Mouse (Mus musculus): ENCODE data around the gene Stat3.

Stat3 gene

DNA sequence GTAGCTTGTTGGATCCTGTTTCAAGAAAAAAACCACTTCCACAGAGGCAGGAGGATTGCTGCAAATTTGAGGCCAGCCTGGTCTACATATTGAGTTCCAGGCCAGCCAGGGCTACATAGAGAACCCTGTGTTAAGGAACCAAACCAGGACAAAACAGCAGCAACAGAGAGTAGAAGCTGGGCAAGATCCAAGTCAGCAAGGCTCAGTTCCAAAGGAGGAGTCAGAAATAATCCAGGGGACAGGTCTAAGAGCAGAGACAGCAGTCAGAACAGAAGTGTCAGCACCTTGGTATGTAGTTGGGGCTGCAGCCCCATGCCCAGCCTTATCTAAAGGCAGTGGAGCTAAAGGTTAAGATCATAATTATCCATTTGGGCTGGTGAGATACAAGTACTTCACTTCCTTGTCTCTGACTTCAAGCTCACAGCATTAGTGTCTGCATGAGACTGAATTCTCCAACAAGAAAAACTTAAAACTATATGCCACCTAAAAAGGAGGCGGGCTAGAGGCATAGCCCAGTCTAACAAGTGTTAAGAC lies 14.9 kb downstream of the Stat3 start:
- no peak for DNase-seq (ENCODE audit: low read depth, low spot score)

DNA sequence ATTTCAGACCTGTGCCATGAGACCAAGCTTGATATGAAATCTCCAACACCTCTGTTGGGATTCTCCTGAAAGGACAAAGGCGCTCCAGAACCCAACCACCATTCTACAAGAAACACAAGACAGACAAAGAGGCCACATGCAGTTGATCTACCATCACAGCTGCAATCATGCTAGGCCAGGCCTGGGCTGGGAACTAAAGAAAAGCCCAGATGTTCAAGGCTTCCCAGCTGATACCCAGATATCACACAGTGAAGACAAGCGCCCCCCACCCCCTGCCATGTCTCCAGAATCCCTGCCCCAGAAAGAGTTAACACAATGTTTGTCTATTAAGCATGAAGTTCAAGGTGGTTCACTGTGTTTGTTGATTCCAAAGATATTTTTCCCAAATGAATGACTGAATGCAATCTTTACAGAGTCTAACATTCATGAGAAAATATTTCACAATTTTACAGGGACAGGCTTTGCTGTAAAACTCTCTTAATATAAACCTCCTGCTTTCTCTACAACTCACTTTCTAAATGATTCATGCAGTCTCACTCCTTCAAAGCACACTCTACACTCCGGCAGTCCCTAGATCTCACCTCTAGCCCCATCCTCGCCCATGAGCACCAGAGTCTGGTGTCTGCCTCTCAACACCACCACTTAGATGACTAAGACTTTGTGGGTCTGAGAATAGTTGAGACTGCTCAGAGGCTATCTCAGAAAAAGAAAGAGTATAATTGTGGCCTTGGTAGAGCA lies 18.3 kb downstream of the Stat3 start:
- DNase-seq (ENCODE audit: low read depth, low spot score) = no peak

DNA sequence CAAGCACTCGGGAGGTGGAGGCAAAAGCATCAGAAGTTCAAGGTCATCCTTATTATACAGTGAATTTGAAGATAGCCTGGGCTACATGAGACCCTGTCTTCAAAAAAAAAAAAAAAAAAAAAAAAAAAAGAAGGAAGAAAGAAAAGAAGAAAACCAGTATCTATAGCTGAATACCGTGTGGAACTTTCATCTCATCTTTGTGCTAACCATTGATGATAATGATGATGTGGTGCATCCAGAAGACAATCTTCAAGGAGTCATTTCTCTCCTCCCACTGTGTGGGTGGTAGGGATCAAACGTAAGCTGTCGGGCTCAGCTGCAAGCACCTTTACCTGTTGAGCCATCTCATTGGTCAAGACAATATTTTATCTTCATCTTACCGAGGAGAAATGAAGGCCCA lies 21.3 kb downstream of the Stat3 start:
- DNase-seq (ENCODE audit: low read depth, low spot score) = no peak

DNA sequence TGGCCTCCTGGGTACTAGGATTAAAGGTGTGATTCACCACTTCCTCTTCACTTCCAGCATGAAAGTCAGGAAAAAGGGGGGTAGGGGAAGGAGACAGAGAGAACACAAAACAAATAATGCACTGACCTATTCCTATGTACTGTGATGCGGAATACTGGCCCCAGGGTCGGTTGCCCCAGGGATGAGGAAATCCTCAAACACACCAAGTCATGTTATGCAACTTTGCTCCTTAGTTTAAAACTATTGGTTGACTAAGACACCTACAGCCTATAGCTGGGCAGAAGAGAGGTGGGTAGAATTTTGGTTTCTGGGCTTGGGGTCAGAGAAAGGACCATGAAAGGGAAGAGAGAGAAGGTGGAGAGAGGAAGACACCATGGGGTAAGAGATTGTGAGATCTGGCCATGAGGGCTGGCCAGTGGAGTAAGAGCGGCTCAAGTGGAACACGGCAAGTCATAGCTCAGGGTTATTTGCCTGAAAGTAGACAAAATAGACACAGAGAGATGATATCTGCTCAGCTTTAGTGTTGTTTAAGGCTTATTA lies 22.8 kb downstream of the Stat3 start:
- DNase-seq (ENCODE audit: low read depth, low spot score) = no peak

DNA sequence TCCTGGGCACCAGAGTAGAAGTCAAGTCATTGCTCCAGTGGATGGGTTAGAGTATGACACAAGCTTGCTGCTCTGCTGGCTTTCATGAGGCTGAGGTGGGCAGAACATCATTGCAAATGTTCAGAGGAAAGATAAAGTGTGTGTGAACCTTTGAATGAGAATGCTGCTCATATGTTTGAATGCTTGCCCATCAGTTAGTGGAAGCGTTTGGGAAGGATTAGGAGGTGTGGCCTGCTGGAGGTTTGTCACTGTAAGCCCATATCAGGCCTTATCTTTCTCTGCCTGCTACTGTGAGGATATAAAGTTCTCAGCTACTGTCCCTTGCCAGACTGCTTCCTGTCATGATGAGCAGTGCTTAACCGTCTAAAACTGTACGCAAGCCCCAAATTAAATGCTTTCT lies 24.3 kb downstream of the Stat3 start:
- DNase-seq (ENCODE audit: low read depth, low spot score) = no peak

DNA sequence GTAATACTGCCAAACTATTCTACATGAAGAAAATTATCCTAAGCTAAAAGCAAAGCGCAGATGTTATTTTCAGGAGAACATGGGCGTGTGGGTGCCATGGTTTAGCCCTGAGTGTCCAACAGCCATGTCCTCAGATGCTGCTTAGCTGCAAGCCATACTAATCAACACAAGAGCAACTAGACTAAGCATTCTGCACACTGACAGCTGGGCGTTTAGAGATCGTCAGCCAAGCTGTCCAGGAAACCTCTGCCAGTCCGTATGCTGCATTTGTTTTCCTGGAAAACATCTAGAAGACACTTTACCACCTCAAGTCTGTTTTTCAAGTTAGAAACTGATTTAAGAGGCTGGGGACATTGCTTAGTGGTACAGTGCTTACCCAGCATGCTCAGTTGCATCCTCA lies 24.9 kb downstream of the Stat3 start:
- no peak for DNase-seq (ENCODE audit: low read depth, low spot score)

DNA sequence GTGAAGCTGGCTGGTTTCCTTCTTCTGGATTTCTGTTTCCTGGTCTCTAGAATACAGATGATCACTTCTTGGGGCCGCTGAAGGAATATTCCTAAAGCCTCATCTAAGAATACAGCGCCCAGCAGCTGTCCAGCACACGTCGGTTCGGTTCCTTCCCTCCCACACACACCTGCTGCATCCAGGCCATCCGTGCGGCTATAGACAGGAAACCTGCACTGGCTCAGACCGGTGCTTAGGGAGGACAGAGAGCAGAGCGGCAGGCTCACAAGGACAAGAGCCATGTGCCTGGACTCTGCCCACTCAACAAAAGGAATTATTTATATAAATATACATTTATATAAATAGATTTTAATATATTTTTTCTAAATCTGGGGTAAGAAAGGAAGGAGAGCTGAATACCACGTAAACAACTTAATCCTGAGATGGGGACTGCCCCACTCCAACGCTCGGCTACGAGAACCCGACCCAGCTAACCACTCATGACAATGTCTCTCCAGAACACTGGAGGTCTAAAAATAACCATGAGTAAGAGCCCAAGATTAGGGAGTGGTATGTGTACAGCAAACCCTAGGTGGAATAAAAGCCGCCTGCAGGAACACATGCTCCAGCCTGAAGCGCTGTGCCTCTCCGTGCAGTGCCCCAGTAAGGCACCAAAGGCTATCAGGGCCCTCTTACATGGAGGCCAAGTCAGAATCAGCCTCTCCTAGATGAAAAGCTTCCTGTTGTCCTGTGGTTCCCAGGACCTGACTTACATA lies 26.8 kb downstream of the Stat3 start:
- no peak for DNase-seq (ENCODE audit: low read depth, low spot score)

DNA sequence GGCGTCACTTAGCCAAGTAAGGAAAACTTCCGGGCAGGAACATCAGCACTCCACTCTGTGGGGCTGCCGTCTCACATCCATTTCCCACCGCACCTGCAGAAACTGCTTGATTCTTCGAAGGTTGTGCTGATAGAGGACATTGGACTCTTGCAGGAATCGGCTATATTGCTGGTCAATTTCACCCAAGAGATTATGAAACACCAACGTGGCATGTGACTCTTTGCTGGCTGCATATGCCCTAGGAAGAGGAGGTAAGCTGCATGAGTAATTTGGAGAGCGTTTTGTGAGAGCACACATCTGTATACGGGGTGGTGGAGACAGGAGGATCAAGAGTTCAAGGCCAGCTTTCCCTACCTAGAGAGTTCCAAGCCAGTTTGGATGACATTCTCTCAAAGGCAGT lies 30.8 kb downstream of the Stat3 start:
- DNase-seq (ENCODE audit: low read depth, low spot score) = no peak

DNA sequence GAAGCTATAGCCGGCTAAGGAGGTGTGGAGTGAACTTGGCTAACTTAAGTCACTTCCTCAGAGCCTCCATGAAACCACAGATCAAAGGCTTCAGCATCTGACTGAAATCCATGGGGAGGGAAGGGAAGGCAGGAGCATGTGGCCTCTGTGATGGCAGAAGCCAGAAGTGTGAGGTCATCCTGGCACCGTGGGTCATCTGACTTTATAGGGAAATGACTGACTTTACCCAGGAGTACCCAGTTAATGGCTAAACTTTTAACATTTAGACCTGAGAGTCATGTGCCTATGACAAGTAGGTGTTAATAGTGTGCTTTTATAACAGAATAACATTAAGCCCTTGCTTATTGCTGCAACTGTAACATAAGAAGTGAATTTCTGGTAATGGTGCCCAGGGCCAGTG lies 31.2 kb downstream of the Stat3 start:
- DNase-seq (ENCODE audit: low read depth, low spot score) = no peak

DNA sequence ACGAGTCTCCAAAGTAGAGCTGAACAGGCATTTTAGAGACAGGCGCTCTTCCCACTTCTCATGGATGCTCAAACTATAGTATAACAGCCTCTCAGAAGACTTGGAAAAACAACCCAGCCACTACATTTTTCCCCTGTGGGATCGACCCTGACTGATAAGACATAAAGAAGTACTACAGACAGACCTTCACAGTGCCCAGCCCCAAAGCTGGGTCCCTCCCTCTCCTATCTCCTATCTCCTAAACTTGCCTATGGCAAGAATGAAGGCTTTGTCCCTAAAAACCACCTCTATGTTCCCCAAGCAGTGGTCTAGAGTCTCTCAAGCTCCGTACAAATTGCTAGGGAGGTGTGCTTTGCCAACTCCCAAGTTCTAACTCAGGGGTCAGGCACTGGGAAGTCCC lies 32.5 kb downstream of the Stat3 start:
- DNase-seq (ENCODE audit: low read depth, low spot score) = no peak

DNA sequence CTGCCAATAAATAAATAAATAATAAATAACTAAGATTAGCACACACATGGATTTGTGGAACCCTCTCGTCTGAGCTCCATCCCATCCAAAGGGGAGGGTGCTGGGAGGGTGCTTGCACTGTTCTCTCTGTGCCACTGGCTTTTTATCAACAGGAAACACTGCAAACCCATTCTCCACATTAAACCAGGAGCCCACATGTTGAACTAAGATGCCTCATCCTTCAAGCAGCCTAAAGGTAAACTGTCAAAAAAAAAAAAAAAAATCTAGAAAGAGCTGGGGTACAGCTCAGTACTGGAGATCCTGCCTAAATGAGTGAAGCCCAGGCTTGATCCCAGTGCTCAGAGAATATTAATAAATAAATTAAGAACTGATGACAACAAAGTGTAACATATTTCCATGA lies 33.4 kb downstream of the Stat3 start:
- DNase-seq (ENCODE audit: low read depth, low spot score) = no peak

DNA sequence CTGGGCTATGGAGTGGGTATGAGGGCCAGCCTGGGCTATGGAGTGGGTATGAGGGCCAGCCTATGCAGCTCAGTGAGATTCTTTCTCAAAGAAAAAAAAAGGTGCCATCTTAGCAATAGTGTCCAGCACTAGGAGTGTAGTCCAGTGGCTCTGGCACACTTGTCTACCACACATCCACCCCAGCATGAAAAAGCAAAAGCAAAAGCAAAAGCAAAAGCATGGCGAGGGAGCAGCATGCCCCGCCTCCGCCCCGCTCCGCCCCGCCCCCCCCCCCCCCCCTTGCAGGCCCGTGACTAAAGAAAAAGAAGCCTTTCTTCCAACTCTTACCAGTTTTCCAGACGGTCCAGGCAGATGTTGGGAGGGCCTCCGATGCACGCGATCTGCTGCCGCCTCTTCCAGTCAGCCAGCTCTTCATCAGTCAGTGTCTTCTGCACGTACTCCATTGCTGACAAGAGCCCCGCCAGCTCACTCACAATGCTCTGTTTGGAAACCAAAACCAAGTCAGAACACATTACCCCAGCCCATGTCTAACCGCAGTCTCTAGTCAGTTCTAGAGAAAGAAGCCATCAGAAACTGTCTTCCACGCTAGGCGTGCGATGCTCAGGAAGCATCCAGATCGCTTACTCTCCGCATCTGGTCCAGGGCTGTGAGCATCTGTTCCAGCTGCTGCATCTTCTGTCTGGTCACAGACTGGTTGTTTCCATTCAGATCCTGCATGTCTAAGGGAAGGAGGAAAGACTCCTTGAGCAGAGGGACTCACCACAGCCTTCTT lies 34.6 kb downstream of the Stat3 start:
- DNase-seq (ENCODE audit: low read depth, low spot score) = no peak

DNA sequence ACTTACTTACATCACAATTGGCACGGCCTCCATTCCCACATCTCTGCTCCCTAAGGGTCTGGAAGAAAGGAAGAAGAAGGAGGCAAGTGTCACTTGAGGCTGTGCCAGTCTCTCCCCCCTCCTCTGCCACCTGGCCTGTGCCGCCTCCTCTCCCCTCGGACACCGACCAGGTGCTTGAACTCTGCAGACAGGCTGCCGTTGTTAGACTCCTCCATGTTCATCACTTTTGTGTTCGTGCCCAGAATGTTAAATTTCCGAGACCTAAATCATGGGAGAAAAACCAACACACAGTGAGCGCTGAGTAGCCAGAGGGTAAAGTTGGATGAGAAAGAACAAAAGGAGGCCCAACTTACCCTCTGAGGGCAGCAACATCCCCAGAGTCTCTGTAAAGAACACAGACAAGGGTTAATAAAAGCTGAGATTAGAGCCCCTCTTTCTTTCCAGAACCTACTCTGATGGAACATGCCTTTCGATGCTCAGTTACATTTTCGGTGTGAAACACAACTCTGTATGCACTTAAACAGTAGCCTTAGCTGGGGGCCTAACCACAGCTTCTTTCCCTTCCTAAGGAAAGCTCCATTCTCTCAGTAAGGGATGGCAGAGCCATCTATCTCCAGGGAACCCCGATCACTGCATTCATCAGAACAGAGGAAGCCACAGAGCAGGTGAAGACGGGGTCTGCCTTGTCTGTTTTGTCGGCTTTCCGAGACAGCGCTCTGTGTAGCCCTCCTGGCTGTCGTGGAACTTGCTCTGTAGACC lies 40.7 kb downstream of the Stat3 start:
- DNase-seq (ENCODE audit: low read depth, low spot score) = no peak

DNA sequence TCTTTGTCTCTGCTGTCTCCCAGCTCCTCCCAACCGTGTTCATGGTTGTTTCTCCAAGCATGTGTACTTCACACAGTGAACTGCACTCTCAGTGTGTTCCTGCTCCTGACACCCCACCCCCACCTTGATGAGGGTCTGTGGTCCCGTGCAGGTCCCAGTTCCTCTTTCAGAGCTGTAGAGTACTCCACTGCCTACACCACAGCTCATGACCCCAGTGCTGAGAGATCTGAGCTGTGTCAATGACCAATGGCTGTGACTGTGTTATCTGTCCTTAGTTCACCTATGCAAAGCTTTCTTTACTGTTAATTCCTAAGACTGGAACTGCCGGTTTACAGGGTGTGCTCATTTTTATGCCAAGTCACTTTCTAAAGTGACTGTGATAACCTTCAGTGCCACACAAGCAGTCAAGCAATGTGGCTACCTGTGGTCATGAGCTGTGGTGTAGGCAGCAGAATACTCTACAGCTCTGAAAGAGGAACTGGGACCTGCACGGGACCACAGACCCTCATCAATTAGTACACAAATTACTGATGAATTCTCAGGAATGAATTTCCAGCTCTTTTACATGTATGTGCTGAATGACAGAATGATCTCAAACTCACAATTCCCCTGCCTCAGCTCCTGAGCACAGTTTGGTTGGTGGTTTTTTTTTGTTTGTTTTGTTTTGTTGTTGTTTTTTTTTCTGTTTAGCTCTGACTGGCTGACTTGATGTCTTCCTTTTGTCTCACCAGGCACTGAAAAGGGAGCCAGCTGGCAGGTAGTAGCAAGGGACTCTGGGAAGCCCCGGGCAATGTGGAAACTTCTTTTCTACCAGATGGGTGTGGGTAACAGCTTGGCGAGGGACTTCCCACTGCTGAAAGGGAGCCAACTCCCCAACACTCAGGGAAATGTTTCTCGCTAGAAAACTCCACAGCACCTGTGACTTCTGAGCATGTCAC lies 41.8 kb downstream of the Stat3 start:
- DNase-seq (ENCODE audit: low read depth, low spot score) = no peak

DNA sequence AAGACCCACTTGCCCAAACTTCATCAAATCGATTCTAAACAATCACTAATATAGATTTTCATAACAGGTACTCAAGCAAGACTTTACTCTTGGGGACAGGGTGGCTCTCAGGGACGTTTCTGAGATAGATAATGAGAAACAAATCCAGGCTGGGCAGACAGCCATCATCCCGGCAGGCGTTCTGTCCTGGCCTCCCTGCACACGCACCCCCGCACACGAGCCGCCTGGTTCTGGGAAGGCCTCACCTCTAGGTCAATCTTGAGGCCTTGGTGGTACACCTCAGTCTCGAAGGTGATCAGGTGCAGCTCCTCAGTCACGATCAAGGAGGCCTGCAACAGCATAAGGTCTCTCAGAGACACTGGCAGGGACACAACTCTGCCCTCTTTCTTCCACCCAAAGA lies 43.3 kb downstream of the Stat3 start:
- no peak for DNase-seq (ENCODE audit: low read depth, low spot score)

DNA sequence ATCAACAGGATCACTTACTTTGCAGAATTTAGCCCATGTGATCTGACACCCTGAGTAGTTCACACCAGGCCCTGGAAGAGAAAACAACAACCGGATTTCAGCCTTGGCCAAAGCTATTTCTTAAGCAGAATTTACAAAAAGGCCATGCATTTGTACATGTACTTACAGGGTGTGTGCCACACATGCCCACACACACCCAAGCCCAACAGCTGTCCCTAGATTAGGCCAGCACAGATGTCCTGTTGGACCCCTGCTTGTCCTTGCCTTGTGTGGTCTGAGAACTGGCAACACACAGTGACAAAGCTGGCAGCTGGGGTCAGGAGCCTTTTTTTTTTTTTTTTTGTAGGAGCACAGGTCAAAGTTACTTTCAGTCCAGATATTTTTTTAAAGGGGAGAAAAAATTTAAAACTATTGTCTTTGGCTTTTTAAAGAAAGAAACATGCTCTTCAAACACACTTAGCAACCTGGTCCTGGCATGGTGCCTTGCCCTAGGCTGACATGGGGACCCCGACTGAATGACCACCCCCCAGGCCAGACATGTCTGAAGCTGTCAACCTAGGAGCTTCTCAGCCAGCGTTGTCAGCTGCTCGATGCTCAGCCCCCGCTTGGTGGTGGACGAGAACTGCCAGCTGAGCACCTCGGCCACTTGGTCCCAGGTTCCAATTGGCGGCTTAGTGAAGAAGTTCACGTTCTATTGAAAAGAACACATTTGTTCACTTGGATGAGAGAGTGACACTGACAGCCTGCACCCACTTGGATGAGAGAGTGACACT lies 45.0 kb downstream of the Stat3 start:
- DNase-seq (ENCODE audit: low read depth, low spot score) = no peak

DNA sequence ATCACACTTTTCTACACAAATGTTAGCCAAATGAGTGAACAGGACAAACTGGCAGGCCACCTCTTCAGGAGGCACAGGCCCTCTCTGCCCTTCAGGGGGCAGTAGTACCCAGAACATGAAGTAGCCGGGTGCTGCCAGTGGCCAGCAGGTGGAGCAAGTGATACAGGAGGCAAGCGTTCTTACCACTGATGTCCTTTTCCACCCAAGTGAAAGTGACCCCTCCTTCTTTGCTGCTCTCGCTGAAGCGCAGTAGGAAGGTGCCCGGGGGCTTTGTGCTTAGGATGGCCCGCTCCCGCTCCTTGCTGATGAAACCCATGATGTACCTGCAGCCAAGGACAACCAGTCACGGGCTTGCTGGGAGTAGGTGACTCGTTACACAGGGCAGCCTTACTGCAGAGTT lies 45.9 kb downstream of the Stat3 start:
- peak; percentile 88 for DNase-seq (ENCODE audit: low read depth, low spot score)

DNA sequence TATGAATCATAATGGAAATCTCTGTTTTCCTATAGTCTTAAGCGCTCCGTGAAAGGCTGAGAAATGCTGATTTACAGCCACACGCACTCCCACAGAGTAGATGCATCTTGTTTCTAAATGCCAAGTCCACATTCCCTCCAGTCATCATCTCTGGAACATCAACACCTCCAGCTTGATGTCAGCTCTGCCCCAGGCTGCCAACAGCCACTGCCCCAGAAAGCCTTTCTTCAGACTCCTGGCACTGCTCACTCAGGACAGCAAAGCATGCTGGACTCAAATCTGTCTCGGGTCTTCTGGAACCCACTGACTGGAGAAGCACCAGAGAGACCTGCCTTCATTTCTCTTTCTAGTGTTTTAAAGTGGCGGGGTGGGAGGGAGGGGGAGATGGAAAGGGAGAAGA lies 46.9 kb downstream of the Stat3 start:
- DNase-seq (ENCODE audit: low read depth, low spot score) = no peak

Measured in ES-CJ7 (cell line).